Mouse (Mus musculus) skeletal muscle tissue, adult 2 months (tissue): ENCODE data around the gene Cnpy2.

Source experiments
- DNase-seq: peaks from one replicate; pipeline ENCODE4 v3.0.0-alpha.2; 2012; ENCODE audit warnings: low read depth, low spot score

The Cnpy2 gene

DNA sequence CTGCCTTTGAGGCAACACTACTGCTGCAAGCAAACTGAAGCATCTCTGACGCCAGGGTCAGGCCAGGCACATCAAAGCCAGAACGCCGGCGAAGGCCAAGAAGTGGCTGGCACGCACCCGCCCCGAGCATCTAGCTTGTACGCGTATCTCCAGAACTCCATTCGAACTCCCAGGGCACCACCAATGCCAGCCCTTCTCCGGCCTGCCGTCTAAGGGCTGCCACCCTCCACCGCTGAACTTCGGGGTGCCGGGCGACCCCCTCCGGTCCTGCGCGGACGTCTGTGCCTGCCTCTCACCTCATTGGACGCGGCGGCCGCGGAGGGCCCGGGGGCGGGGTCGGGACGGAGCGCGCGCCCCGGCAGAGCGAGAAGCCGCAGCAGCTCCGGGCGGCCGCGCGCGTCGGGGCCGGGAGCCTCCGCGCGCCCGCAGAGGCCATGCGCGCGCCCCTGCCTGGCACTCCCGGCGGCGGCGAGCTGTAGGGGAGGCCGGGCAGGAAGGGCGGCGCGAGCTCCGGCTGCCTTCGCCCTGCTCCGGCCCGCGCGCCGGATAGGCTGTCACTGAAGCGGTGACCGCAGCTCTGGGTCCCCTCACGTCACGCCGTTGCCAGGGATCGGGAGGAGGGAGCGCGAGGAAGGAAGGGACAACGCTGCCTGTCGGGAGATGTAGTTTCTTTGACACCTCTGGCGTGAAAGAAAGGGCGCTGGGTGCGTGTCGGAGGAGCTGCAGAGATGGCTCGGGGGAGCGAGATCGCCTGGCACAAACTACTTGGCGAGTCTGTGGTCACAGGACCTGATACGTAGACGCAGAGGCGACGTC, 46.4 kb downstream of the Cnpy2 start, which contains the start of gene Coq10a:
Coq10a (minus strand) TSS at position 596 of the 816 bp plus-strand sequence.
- peak; percentile 97 for DNase-seq

DNA sequence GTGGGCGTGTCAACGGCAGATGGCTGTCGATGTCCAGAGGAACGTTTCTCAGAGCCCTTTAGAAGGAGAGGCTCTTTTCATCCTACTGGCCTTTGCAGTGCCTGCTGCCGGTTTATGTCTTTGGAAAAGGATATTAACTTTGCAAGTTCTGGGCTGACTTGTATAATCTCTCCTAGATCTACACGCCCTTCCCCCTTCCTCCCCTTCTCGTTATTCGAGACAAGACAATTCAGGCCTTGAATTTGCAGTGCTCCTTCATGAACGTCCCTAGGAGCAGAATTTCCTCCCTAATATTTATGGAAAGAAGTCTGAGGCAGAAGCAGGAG, 46.9 kb downstream of the Cnpy2 start:
- no peak for DNase-seq

DNA sequence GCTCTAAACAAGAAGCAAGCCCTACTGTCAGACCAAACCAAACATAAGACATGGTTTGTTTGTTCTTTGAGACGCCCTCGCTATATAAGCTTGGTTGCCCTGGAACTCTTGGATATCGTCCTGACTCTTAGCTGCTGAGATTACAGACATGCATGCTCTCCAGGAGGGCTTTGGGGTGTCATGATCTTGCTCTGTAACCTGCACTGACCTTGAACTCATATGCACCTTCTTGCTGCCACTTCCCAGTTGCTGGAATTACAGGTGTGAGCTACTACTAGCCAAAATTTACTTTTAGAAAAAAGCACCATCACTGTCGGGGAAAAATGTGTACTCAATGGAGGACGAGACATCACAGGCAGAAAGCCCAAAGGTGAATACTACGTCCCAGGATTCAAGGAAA, 47.3 kb downstream of the Cnpy2 start:
- no peak for DNase-seq

DNA sequence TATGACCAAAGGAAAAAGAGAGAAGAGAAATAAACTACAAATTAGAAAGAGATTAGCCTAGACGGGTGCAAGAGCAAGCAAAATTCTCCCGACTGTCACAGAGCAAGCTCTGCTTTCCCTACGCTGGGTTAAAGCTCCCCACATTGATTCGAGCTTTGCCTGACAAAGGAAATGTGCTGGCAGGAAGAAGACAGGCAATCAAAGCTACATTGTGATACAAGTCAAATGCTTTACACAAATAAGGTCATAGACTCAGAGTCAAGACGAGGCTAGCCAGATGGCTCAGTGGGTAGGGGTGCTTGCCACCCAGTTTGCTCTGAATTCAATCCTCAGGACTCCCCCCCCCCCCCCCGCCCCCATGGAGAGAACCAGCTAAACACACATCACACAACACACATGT, 47.8 kb downstream of the Cnpy2 start:
- no peak for DNase-seq

DNA sequence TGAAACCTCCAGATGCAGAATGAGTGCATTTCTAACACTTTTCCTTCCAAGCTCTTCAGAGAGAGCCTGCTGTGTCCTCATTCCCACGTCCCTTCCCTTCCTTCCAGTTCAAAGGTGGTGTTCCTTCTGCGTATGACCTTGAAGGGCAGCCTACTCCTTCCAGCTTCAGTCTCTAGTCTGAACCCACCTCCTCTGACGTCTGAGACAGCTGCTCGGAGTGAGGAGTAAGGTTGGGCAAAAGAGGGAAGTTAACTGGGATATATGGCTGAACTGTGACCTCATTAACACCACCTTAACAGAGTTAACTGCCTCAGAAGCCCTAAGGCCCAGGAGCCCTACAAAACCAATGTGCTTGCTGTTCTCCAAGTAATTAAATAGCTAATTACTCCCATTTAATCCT, 48.3 kb downstream of the Cnpy2 start:
- DNase-seq: peak; percentile 51

DNA sequence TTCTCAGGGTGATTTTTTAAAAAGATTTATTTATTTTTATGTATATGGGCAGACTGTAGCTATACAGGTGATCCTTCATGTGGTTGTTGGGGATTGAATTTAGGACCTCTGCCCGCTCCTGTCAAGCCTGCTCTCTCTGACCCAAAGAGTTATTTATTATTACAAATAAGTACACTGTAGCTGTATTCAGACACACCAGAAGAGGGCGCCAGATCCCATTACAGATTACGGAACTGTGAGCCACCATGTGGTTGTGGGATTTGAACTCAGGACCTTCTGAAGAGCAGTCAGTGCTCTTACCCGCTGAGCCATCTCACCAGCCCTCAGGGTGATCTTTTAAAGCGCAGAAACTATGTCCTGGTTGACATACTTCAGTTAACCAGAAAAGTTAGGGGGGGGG, 49.9 kb downstream of the Cnpy2 start:
- no peak for DNase-seq

DNA sequence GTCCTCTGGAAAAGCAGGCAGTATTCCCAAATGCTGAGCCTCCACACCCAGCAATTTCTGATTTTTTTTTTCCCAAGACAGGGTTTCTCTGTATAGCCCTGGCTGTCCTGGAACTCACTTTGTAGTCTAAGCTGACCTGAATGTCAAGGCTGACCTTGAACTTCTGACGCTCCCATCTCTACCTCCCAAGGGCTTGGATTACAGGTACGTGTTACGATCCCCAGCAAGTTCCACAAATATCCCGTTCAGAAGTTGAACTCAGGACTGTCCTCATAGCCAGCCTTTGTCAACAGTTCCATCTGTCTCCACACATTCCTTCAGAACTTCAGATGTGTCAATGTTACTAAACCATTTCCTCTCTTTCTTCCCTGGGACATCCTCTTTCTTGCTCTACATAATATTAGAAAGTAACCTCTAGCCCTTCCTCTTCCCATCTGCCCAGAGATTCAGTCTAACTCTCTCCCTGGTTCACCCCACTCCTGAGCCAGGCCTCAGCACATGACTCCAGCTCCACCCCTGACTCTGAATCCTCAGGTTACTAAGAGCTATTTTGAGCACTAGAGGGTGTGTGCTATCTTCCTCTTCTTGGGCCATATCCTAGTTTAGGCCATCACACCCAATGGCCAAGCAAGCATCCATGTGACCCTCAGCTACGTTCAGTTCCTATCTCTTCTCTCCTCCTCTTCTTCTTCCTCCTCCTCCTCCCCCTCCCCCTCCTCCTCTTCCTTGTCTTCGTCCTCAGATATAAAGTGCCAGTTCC, 50.9 kb downstream of the Cnpy2 start:
- DNase-seq: peak; percentile 92

DNA sequence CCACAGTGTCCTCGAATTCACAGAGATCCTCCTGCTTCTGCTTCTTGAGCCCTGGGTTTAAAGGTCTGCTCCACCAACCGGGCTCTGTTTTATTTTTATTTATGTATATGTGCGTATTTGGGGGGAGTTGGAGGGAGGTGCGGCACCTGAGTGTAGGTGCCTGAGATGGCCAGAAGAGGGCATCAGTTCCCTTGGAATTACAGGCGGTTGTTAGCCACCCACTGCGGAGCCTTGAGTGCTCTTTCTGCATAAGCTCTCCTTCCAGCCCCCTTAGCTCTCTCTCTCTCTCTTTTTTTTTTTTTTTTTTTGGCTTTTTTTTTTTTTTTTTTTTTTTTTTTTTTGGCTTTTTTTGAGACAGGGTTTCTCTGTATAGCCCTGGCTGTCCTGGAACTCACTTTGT, 52.1 kb downstream of the Cnpy2 start:
- DNase-seq: no peak

DNA sequence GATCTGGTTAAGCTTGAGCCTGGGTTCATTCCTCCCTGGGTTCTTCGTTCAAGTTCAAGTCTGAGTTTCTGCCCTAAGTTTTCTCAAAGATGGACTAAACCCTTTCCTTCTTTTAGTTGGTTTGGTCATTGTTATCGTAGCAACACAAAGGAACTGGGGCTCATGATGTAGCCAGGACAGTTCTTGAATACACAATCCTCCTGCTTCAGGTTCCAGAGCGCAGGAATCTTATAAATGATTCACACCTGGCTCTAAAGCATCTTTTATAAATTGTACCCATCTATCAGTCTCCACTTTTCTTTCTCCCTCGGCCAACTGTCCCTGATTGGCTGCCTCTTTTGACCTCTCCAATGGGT, 53.8 kb downstream of the Cnpy2 start:
- DNase-seq: no peak

DNA sequence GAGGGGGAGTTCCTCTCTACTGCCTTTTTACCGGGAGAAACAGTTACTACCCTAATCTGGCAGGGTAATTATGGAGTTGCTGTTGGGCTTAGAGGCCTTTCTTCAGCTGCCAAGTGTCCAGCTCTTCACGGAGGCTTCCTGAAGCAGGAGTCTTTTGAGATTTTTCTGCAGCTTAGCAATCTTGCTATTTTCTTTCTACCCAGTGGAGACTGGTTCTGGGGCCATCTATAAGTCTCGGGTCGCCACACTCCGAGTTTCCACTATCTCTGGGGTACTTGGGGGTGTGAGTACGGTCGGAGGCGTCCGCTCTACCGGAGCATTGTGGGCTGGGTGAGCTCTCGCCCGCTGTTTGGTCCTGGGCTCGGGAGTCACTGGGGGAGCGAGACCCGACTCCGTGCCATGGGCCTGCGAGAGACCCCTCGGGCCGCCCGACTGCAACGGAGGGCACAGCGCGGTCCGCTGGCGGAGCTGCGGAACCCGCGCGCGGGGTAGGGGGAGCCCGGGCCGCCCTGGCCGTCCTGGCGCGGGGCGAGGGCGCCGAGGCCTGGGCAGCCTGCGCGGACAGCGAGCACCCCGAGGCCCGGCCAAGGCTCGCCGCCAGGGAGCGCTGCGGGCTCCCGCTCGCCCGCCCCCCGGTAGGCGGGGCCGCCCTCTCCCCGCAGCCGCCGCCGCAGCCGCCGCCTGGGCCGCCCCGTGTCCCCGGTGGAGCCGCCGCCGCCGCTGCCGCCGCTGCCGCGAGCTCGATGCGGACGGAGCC, 54.4 kb downstream of the Cnpy2 start, which contains the start of gene Ankrd52:
Ankrd52 (plus strand) TSS at position 661 of the 757 bp plus-strand sequence.
- peak; percentile 74 for DNase-seq
